Mouse (Mus musculus): ENCODE results near the gene Ptprcap.
"Not testable (repeated sequence)": the region's sequence is repeated elsewhere in the genome, so short reads cannot be mapped to it uniquely, and the experiment has no call there.

The Ptprcap gene

DNA sequence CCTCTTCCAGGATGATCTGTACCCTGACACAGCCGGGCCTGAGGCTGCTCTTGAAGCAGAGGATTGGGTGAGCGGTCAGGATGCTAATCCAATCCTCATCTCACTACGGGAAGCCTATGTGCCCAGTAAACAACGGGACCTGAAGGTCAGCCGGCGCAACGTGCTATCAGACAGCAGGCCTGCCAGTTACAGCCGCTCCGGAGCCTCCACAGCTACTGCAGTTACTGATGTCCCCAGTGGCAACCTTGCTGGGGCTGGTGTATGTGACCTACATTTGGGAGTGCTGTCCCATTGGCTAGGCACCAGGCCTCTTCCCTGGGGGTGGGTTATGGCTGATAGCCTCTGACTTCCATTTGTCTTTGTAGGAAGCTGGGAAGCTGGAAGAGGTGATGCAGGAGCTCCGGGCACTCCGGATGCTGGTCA lies at the start of gene Ptprcap:
TSS of gene Ptprcap (plus strand) at position 373 of the 423 bp plus-strand sequence.
- no peak for DNase-seq (ENCODE audit: low spot score in 2 of 2)

DNA sequence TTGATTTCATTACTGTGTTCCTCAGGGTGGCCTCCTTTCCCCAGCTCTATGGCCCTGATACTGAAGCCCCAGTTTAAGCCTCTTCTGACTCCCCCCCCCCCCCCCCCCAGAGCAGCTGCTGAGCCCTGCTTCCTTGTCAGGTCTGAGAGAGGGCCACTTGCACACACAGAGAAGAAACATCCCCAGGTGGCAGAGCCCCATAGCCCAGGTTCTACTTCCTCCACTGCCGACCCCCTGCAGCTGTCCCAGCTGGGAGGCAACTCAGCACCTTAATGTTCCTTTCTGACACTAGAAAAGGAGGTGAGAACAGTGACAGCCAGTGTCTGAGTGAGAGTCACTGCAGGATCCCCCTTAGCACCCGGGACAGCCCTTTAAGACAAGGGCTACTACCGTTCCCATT lies 49.6 kb upstream of the Ptprcap start:
- no peak for DNase-seq (ENCODE audit: low spot score in 2 of 2)

- DNase-seq (ENCODE audit: low spot score in 2 of 2), result no peak
These were observed 48.7 kb upstream of the Ptprcap start for GRCm38 (mm10) chr19:4104675-4105194.

DNA sequence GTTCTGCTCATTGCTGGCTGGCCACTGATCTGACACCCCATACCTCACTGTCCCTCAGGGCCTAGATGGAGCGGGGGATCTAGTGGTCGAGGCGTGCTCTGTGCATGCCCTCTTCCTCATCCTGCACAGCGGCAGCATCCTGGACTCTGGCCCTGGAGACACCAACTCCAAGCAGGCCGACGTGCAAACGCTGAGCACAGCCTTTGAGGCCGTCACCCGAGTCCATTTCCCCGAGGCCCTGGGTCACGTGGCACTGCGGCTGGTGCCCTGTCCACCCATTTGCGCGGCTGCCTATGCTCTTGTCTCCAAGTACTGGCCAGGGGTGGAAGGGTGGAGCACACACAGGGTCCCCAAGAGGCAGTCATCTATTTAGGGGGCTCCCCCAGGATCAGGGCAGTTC lies 46.8 kb upstream of the Ptprcap start:
- DNase-seq (ENCODE audit: low spot score in 2 of 2), result peak in 1 of 2 experiments; percentile 60

DNA sequence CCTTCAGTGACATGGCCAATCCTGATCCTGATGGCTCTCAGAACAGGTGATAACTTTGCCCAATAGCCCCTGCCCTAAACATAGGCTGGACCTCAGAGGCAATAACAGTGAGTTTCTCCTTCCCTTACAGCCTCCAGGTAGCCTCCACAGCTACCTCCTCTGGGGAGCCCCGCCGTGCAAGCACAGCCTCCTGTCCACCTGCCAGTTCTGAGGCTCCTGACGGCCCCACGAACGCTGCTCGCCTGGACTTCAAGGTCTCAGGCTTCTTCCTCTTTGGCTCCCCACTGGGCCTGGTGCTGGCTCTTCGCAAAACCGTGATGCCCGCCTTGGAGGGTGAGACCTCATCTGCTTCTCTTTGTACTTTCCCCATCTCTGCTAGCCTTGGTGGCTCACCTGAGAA lies 44.9 kb upstream of the Ptprcap start:
- DNase-seq (ENCODE audit: low spot score in 2 of 2), result peak in 1 of 2 experiments; percentile 61

DNA sequence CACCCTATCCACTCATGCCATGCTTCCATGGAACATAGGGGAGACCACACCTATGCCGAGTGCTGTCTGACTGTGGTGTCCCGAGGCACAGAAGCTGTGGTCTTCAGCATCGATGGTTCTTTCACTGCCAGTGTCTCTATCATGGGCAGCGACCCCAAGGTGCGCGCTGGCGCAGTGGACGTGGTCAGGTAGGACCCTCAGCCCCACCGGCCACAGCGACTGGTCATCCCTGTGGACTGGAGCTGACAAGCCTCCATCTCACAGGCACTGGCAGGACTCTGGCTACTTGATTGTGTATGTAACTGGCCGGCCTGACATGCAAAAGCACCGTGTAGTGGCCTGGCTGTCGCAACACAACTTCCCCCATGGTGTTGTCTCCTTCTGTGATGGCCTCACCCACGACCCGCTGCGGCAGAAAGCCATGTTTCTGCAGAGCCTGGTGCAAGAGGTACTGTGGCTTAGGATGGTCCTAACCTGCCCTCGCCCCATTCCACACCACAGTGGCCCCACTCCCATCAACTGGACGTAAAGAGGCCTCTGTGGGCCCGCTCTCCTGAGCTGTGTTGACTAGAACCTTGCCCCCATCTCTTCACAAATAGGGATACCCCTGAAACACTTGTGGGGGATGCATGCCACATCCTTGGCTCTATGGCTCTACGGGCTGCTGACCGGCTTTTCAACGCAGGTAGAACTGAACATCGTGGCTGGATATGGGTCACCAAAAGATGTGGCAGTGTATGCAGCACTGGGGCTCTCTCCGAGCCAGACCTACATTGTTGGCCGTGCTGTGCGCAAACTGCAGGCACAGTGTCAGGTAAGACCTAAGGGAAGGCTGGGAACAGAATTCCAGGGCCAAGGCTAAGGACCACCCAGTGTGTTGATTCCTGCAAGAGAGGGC lies 41.1 kb upstream of the Ptprcap start:
- peak in 1 of 2 experiments; percentile 73 for DNase-seq (ENCODE audit: low spot score in 2 of 2)

- peak; percentile 89 to 92 for DNase-seq (ENCODE audit: low spot score in 2 of 2)
These were observed 40.1 kb upstream of the Ptprcap start for GRCm38 (mm10) chr19:4113186-4113805.

- peak; percentile 66 to 80 for DNase-seq (ENCODE audit: low spot score in 2 of 2)
These were observed 39.6 kb upstream of the Ptprcap start for GRCm38 (mm10) chr19:4113806-4114230.

- DNase-seq (ENCODE audit: low spot score in 2 of 2), result no peak
These were observed 38.9 kb upstream of the Ptprcap start for GRCm38 (mm10) chr19:4114551-4114950.

DNA sequence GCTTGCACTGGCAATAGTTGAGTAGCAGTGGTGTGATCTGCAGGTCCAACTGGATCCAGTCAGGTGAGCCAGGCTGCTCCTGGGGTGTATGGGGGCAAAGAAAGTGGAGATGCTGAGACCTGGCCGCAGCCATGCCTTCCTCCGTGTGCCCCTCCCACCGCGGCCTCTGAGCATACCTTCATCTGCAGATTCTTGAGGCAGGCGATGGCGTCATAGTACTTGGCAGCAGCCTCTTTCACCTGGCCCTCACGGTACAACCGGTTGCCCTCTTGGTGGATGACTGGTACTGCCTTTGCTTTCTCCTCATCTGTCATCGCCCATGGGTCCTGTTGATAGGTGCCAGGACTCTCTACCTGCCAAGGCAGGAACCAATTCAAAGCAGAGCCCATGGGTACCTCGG lies 38.3 kb upstream of the Ptprcap start:
- no peak for DNase-seq (ENCODE audit: low spot score in 2 of 2)

DNA sequence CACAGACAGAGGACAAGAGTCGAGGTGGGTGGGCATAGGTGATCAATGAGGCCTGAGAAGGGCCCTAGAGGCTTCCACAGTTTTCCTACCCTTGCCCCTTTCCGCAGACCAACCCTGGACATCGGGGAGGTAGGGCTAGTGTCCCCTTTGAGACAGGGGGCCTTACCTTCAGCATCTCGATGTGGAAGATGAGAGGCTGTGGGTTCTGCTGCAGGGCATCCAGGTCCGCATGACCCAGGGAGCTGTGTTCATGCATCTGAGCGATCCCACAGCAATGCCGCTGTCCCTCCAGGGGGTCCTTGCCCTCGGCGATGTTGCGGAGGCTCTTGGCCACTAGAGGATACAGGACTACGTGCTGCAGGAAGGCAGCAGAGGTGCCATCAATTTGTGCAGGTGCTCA lies 37.6 kb upstream of the Ptprcap start:
- no peak for DNase-seq (ENCODE audit: low spot score in 2 of 2)

DNA sequence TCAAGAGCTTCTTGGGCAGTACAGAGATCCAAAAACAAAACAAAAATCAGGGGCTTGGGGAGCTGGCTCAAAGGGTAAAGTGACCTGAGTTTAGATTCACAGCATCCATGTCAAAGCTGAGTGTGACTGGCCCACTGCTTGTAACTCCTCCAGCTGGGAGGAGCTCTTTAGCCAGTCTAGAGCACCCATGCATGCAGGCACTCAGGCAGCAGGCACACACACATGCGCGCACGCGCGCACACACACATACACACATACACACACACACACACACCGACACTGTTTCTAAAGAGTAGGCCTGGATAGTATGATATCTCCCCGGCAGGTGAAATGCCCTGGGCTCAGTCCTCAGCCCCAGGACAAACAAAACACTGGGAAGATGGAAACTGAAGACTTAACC lies 36.4 kb upstream of the Ptprcap start:
- DNase-seq (ENCODE audit: low spot score in 2 of 2), result no peak

DNA sequence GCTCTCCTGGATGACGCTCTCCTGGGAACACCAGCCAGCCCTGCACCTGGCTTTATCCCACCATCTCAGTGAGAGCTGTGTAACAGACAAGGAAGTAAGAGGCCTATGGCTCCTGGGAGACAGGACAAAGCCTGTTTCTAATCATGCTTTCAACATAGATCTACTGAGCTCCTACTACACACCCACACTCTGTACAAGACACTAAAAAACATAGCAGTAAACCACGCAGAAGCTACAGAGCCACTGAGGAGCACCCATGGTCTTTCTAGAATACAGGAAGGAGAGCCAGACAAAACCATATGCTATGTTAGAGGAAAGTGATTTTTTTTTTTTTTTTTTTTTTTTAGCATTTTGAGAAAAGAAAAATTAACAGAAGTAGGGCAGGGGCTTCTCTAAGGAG lies 35.1 kb upstream of the Ptprcap start:
- no peak for DNase-seq (ENCODE audit: low spot score in 2 of 2)

GRCm38 (mm10) chr19:4119716-4120487 lies 33.5 kb upstream of the Ptprcap start:
- no peak for DNase-seq (ENCODE audit: low spot score in 2 of 2)

- DNase-seq (ENCODE audit: low spot score in 2 of 2), result no peak
These were observed 32.9 kb upstream of the Ptprcap start for GRCm38 (mm10) chr19:4120496-4120895.

DNA sequence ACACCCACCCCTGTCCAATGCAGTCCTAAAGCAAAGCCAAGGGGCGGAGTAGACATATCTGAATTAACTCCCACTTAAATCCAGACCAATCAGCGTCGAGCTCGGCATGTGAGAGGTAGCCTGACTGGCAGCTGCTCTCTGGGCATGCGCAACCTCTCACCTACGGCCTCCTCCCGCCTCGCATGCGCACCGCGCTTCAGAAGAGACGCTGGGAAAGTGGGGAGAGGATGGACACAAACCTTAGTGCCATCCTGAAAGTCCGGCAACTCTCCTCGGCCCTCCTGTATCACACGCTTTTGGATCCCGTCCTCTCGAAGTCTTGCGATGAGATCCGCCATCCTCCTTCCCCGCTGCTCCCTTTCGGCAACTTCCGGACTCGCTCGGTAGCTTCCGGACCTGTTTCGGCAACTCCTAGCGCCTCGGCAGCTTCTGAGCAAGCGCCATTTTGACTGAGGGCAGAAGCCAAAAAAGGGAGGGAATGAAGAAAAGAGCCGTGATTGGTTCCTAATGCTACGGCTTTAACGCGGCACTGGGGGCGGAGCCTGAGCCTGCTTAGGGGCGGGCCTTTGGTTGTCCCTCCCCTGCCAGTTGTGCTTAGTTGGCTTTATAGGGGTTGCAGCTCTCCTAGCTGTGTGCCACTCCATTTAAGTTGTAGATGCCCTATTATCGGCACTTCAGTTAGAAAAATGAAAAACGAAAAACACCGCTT lies 32.2 kb upstream of the Ptprcap start:
- DNase-seq (ENCODE audit: low spot score in 2 of 2), result peak; percentile 97 to 98

DNA sequence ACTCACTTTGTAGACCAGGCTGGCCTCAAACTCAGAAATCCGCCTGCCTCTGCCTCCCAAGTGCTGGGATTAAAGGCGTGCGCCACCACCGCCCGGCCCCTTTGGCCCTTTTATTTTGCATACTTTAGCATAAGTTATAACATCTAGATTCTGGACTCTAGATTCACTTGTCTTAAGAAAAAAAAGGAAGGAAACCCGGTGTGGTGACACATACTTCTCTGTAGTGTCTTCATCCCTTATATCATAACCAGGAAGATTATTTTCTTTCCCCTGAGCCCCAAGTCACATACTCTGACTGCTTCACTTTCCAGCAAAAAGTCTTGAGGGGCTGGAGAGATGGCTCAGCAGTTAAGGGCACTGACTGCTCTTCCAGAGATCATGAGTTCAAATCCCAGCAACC lies 31.5 kb upstream of the Ptprcap start:
- not testable (repeated sequence) for DNase-seq (ENCODE audit: low spot score in 2 of 2)

DNA sequence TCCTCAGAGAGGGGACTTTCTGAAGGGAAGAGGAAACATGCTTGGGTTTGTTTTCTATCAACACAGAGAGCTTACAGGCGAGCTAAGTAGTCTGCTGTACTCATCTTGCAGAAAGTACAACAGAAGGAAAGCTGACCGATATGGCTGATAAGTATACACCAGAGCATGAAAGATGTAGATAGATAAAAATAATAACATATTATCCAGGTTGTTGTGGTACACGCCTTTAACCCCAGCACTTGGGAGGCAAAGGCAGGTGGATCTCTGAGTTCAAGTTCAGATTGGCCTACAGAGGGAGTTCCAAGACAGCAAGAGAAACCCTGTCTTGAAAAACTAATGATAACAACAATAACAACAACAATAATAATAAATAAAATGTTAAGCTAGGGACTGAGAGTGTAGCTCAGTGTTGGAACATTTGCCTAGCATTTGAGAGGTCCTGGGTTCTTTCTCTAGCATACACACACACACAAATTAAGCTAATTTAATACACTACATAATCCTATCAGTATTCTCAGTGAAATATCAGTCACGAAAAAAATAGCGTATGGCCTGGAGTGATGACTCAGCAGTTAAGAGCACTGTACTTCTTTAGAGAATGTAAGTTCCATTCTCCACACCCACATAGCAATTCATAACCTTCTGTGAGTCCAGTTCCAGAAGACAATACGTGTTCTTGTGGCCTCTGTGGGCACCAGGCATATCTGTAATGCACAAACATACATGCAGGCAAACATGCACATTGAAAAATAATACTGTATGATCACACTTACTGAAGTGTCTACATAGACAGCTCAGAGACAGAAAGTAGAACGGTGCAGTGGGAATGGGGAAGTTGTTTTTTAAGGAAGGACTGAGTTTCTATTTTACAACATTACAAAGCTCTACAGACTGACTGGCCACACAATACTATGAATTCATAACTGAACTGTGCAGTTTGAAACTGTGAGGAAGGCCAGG lies 30.7 kb upstream of the Ptprcap start:
- no peak for DNase-seq (ENCODE audit: low spot score in 2 of 2)

- DNase-seq (ENCODE audit: low spot score in 2 of 2), result no peak
These were observed 29.0 kb upstream of the Ptprcap start for GRCm38 (mm10) chr19:4124432-4124831.

DNA sequence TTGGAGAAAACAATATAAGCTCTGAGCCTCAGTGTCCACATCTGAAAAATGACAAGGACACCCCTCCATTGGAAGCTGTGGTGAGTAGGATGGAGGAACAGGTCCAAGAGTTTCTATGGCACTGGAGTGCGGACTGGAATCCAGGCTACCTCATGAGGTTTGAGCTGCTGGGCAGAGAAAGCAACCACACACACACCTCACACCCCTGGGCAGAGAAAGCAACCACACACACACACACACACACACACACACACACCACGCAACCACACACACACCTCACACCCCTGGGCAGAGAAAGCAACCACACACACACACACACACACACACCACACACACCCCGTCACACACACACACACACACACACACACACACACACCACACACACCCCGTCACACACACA lies 28.1 kb upstream of the Ptprcap start:
- not testable (repeated sequence) for DNase-seq (ENCODE audit: low spot score in 2 of 2)

Data from spleen, postnatal 4 days (tissue).